Mouse (Mus musculus) lung, adult 18-20 months (tissue): ENCODE results near the gene Asb4.

Experiments used
- DNase-seq, 2 experiments: peaks; one replicate each; pipeline ENCODE4 v3.0.0; 2022; ENCODE audit warnings: mixed read lengths in 2 of 2

Asb4 gene

DNA sequence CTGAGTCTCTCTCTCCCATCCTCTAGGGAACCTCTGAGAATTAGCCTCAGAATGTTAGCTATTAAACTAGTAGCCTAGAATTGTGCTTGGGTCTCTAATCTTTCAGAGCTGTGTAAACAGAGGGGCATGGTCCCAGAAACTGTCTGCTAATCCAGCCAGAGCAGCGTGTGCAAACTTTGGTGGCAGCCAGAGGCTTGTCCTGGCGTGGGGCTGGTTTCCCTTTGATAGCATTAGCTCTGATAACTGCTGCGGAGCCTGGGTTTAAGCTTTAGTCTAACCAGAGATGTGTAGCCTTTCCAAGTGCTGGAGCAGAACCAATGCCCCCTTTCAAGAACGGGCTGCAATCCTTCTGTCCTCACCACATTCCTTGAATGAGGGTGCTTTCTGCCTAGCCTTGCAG is 11.8 kb downstream of the Asb4 start:
- DNase-seq, result no peak

DNA sequence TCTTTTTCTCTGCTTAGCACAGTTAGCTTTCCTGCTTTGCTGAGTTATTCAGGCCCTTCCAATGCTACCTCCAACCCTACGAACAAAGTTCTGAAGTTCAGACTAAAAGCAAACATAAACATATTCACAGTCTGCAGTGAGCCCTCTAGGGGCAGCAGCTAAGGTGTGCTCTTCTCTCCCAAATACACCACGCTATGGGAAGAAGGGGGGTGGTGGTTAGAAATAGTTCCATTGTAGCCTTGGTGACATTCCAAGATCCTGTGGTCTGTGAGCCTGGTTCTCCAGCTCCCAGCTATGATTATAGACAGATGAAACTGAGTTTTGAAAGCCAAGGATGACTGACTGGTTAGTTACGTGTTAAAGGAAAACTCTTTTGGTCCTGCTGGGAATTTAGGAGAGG is 13.6 kb downstream of the Asb4 start:
- no peak for DNase-seq

DNA sequence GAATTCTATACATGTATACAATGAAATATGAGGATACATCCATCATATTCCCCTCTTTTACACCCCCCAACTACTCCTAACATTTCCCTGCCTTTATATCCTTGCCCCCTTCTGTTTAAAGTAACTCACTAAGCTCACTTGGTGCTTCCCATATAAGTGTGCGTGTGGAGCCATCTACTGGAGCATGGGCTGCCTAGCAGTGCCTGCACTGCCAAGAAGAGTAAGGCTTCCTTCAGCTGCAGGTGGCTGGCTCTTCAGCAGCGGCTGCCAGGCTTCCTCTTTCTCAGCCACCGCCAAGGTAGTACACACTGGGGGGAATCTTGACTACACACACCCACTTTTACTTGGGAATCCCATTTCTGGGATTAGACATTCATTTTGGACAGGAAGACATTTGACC is 18.2 kb downstream of the Asb4 start:
- peak; percentile 48 to 65 for DNase-seq

DNA sequence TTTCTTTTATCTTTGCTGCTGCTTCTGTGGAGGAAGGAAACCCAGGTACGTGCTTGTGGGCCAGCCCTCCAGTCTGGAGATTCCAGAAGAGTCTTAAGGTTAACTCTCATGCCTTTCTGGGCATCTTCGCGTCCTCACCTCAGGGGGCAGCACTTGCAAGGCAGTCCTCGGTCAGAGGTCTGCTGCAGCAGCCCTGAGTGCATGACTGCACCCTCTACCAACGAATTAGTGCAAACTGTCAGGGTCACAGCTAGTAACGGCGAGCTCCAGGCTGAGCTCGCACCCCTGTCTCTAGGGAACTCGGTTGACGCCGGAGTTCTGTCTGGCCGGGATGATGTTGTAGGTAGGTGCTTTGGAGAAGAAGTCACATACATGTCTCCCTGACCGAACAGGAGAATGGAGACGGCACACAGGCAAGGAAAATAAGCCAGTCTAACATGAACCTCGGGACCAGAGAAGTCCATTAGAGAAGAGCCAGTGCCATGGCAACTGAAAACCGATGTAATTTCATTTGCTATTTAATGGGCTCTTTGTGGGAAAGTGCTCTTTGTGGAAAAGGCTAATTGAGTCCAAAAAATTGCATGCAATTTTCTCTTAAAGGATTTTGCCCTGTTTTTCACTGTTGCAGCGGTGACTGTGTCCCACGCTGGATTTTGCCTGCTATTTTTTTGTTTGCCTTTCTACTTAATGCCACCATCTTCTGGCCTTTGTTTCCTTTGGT is 20.1 kb downstream of the Asb4 start:
- DNase-seq, result no peak

DNA sequence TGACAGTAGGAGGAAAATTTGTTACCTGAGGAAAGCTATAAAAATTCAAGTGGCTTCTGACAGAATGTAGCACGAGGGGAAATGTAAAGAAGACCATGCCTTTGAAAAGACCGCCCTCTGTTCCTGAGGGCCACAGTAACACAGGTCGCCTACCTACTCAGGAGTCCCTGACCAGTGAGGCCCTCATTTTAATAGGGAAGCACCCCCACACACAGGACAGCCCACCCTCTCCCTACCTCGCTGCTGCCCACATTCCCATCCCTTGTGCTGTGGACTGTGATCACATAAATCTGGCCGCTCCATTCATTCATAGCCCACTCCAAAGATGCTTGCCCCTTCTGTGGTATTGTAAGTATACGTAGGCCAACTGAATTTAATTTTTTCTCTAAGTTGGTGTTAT is 20.8 kb downstream of the Asb4 start:
- DNase-seq, result no peak

DNA sequence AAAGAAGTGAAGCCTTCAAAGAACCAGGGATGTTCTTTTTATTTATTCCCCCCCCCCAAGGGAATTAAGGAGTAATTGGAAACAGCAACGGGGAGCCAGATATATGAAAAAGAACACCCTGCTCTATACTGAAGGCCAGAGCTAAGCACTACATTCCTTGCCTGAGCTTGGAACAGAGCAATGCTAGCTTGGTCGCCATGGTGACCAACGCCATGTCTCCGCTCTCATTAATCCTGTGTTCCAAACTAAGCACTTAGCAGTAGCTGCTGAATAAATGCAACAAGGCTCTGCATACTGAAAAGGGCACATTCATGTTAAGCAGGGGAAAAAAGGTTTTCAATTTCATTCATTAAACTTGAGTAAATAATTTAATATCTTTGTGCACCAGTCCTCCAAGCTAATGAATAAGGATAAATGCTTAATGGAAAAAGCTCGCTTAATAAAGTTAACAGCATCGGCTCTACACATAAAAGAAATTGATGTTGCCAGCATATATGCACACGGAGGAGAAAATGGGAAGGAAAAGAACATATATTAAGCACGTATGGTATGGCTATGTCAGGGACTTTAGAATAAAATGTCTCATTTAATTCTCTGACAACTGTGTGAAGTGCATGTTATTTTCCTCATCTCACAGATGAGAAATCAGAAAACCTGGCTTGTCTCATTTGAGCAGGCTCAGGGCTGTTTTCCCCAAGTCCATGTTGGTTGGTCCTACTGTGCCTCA is 25.4 kb downstream of the Asb4 start:
- DNase-seq, result no peak

DNA sequence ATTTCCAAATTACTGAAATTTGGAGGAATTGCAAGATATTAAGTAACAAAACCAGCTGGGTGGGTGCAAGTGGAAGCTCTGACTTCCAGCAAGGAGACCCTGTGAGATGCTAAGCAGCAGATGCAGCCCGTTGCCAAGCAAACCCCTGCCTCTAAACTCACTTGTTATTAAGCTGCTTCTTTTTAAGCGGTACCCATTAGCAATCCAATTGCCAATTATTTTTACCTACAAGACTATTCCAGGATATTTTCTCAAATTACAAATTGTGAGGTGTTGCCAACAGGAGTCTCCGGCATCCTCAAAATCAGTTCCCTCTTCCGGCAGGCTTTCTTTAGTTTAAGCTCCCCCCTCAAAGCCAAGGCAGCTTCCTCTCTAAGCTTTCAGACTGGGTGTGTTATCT is 26.5 kb downstream of the Asb4 start:
- no peak for DNase-seq

DNA sequence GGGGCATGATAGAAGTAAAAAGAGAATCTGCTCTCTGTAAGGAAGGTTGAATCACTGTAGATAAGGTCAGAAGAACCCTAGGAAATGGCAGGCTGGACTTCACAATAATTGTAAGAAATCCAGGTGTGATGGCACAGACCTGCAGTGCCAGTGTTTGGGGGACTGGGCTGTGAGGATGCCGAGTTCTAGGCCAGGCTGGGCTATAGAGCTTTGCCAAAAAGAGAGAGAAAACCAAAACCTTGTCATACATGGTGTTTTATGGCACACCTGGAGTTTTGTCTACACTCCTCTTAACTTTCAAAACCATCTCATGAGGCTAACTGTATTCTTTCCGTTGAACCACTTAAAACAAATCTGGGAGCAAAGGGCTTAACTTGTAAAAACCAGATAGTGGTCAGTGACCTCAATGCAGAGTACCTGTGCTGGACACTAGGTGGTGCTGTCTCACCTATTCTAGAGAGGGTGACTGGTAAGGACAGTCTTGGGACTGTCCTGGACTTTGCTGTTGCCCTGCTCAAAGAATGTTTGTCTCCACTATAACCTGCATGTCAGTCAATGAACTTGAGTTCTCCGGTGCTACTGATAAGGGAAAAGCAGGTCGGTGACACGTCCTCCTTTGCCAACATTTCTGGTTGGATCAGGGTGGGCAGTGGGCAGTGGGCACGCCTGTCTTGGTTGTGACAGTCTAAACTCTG is 27.7 kb downstream of the Asb4 start:
- DNase-seq, result peak; percentile 67 to 77

DNA sequence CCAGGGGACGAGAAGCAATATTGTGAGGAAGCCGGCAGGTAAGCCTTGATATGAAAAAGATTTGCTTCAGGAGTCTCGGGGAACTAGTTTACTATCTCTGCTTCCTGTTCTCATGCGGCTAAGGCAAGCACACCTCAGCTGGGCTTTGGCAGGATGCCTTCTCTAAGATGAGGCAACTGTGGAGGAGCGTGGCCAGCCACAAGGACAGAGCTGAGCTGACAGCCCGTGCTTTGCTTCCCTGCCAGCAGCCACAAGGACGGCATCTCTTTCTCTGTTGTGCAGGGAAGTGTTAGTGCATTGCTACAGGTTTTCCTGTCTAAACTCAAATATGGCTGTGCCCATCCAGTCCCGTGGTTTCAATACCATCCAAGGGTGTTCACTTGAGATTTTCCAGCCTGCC is 30.1 kb downstream of the Asb4 start:
- DNase-seq, result peak; percentile 25 to 66

DNA sequence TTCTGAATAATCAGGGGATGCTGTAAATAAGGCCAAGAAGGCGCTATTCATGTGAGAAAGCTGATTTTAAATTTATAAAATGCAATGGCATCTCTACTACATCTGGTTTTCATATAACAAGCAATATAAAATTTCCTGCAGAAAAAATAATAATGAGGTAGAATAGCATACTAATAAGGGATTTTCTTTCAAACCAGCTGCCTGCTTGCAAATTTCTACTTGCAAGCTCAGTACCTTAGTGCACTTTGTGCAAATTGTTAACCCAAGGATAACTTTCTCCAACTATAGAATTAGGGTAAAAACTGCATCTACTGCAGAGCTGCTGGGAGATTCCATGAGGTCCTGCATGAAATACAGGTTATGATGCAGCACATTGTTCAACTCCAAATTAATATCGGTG is 38.3 kb downstream of the Asb4 start:
- no peak for DNase-seq

DNA sequence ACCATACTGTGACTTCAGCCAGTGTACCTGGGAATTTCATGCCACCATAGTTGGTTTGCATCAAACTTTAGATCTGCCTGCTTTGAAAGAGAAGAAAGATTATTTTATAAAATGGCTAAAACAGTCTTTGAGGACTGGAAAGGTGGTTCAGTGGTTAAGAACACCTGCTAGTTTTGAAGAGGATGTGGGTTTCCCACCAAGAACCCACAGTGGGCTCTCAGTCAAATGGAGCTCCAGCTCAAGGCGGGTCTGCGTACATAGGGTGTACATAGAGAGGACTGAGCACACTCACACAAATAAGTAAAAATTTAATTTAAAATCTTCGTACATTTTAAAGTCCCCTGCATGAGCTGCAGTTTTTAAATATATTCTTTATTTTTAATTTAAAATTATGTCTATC is 39.2 kb downstream of the Asb4 start:
- no peak for DNase-seq

DNA sequence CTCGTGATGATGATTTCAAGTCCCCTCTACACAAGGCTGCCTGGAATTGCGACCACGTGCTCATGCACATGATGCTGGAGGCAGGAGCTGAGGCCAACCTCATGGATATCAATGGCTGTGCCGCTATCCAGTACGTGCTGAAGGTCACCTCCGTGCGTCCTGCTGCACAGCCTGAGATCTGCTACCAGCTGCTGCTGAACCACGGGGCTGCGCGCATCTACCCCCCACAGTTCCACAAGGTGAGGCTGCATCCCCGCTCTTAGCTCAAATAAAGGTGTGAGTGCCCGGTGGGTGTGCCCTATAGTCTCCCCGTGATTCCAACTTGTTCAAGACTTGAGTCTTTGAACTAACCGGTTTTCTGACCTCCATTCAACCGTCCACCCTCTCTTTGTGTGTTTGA is 40.4 kb downstream of the Asb4 start:
- DNase-seq, result no peak

DNA sequence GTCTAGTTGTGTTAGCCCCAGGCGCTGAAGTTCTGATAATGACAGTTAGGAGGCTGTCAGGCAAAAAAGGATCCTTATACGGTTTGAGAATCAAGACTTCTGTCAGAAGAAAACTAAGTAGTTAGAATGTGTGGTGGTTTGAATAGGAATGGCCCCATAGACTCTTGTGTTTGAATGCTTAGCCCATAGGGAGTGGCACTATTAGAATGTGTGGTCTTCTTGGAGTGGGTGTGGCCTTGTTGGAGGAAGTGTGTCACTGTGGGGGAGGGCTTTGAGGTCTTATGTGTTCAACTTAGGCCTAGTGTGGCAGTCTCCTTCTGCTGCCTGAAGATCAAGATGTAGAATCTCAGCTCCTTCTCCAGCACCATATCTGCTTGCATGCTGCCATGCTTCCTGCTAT is 43.8 kb downstream of the Asb4 start:
- no peak for DNase-seq

DNA sequence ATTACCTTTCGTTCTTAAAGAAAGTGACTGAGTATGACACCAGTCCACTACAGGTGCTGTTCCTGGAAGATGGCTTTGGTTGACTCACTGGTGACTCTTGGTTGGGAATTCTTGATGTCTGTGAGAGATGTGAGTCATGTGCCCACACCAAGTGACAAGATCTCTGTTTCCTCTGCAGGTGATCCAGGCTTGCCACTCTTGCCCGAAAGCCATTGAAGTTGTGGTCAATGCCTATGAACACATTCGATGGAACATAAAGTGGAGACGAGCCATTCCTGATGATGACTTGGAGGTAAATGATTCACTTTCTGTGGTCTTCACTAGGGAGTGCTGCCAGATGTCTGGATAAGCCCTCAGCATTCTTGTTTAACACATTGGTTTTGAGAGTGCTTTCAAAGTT is 46.4 kb downstream of the Asb4 start:
- no peak for DNase-seq

DNA sequence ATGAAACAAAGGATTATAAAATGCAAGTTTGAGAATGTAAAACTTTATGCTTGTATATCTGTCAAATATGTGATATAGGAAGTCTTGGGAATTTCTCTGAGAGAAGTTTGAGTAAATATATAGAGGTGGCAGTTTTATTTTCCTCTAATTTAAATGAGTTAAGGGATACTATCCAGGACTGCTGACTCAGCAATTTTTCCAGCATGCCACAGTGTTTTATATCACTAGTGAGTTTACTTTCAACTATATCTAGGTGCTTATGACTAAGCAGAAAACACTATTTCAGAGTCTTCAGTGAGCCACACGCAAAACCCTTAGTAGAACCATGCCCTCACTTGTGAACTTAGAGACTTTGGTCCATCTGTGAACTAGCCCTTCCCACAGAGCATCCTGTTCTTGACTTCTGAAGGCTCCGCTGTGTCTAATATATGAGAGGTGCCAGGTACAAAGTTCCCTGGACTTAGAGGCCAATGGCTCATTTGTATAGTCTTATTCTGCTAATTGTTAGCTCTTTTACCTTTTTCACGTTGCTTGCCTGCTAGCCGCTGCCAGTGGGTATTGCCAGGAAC is 46.9 kb downstream of the Asb4 start:
- no peak for DNase-seq

DNA sequence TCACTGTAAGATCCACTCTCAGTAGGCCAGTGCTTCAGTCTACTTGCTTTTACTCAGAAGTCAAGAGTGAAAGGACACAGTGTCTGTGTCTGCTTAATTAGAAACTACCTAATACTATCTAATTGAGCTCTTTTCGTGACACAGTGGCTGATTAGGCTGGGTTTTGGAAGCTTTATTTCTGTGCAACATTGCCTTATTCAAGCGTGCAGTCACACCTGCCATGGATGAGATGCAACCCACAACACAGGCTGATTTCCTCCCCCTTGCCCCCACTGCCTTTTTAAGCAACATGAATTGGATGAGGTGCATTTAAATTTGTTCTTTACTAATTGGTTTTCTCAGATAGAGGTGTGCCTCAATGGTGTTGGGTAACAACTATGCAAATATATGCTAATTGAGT is 50.7 kb downstream of the Asb4 start:
- DNase-seq, result no peak

DNA sequence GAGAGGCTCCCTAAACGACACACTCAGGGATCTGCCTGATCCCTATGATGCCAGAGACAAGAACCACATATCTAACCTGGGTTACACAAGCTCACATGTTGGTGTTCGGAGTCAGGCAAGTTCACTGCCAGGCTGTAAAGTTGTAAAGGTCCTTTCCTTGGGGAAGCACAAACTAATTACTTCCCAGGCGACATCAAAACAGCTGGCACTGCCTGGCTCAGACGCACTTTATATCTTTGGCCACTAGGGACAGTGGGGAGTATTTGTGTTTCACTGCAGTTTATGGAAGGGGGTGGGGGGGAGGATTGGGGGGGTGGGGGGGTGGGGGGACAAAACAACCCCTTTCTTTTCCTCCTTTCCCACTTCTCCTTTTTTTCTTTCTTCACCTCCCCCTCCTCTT is 54.6 kb downstream of the Asb4 start:
- DNase-seq, result no peak

DNA sequence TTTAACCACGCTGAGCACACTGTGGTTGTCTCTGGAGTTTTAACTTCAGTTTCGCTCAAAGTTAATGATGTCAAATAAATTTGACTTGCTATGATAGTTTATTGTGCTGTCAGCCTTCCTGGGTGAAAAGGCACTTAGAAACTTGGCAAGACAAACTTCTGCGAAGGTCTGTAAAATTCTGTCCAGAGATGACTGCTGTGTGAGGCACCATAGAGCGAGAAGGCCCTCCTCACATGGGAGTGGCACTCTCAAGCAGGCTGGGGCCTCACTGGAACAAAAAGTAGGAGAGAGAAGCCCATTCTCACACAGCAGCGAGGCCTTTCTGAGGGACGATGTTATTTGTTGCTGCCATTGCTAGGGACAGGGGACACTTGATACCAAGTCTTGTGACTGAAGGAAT is 58.0 kb downstream of the Asb4 start:
- DNase-seq, result no peak

DNA sequence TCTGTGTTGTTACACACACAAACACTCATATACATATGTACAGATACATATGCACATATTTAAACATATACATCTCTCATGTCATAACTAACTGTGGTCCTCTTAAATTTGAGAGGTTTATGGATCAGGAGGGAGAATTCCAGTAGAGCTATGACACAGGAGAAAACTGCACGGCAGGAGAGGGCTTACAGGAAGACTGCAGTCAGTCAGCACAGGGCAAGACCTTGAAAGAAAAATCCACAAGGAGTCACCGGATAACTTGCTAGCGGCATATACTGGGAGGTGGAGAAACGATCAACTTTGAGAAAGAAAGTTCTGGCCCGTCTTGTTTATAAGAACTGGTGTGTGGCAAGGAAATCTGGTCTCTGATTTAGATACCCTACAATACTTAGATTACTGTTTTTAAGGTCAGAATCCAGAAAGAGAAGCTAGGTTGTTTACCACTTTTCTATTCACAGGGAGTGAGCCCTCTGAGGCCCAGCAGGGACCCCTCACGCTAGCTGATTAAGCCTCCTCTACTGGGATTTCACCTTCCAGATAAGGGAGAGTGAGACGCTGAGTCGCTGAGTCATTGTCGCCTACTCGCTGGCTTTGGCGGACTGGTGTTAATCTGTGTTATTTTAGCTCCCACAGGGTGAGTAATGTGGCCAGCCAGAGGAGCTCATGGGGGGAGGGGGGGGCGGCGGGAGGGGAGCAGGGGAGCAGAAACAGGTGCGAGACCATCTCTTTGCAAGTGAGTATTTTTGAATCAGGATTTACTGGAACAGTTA is 59.3 kb downstream of the Asb4 start:
- peak; percentile 56 to 72 for DNase-seq

DNA sequence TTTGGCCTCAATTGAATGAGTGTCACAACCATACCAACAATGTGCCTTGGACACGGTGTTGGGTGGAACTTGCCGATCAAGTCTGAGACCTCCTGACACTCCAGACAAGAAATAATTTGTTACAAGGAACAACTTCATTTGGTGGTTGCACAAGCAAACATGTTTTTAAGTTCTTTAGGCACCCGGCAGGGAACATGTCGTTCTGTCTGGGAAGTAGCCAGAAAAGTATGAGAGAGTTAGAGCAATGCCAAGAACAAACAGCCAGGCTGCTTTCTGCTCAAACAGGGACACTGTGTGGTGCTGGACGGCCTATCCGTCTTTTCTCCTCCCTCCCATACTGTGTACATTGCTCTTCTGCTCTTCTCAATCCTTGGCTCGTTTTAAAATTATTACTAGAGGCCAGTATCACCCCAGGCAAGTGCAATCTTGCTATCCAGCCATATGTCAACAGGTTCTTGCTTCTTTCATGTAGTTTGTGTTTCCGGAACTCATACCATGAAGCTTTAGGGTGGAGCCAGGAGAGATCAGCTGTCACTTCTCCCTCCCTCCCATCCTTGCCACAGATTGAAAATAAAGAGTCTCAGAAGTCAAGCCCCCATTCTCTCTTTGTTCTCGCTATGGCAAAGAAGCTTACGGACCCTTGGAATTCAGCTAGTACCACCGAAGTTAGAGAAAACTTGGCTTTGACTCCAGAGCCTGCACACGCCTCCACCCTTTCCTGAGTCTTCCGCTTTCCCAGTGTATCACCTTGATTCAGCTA is 60.1 kb downstream of the Asb4 start:
- peak; percentile 60 to 81 for DNase-seq

DNA sequence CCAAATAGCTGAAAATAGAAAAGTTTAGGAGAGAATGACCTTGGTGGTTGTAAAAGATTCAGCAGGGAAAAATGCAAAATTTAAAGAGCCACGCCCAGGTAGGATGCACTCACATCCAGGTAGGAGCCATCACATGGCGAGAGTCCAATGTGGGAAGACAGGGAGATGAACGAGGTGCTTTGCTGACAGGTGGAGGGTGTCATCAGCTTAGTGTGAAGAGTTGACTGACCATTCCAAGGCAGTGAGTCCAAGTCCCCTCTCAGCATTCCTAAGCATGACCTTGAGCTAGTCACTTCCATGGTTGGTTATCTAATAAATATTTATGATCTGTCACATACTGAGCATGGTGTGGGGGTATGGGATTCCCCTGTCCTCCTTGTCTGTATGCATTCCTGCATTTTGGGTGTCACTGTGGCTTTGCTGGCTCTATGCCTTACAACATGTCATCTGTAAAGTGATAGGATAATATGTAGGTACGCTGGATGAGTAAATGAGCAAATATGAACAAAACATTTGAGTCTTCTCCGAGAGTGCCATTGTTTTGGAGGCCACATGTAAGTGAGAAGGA is 61.2 kb downstream of the Asb4 start:
- DNase-seq, result no peak

DNA sequence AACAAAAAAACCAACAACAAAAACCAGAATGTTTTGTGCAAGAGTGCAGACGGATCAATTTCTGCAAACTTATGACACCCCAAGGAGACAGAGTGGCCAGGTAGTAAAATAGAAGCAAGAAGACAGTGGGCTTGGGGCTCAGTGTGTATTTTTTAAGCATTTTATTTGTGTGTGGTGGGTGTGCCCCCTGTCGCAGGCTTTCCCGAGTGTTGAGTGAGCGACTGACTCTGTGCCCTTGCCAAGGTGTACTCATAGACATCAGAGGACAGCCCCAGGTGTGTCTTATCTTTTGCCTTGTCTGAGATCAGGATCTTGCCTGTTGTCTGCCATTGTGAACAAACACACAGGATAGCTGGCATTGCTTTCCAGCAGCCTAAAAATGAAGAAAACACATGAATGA is 63.8 kb downstream of the Asb4 start:
- DNase-seq, result no peak
